Mouse (Mus musculus) left cerebral cortex, adult 2 months (tissue): ENCODE measurements at regions not wholly inside any gene's neighbourhood (a gene's known extent, or its start where the extent isn't known, plus 50 kb on each side); places are given as distances from the start of the nearest gene placed in this dataset.

Experiments used
- DNase-seq, 2 experiments: peaks; one replicate each; pipeline ENCODE4 v3.0.0; 2021 to 2022; ENCODE audit warnings: low spot score in 2 of 2, mixed read lengths in 1 of 2; ENCODE audit errors: extremely low spot score in 1 of 2
- H3K27ac ChIP-seq: fragments of 200-600 bp; 2 replicates; pipeline ENCODE4 v1.8.1; 2022
- H3K4me3 ChIP-seq: fragments of 200-600 bp; 2 replicates; pipeline ENCODE4 v1.8.1; 2022
- CTCF ChIP-seq: fragments of 200-600 bp; IDR thresholded peaks from 2 replicates; pipeline ENCODE4 v1.8.1; 2022; ENCODE audit warnings: antibody characterized with exemption, mild to moderate bottlenecking, moderate library complexity
- intact Hi-C: fragments of 180-260 bp; cut with DNase I; formaldehyde crosslinking; loops from one replicate; pipeline ENCODE4 v1.15.1; 2025

DNA sequence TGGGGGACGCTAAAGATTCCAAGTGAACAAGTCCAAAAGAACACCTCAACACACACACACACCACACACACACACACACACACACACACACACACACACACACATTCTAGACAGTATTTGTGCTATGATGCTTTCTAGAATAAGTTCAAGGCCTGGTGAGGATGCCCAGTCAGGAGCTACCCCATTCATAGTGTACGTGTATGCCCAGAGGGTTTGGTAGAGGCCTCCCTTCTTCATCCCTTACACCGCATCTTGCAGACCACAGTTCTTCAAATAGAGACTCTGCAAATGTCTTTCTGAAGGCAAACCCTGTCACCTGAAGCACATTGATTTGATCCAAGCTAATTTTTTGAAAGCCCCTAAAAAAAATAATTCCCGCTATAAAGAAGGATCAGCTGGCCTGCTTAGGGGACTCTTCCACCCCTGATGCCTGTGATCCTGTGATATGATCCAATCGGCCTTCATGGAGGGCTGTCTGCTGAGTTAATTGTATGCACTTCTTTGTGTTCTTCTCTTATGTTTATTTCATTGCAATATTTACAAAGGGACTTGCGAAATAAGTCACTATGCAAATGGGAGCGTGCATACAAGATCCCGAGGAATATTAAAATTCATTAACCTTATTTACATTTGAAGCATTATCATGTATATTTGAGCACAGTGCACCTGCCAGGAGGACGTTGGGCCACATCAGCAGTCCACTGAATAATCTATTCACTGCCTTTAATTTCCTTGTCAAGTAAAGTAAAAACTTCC, 103.8 kb downstream of the Rbm43 start:
- H3K4me3 ChIP-seq: no peak overlapping the region
- no peak for TF ChIP-seq CTCF
- intact Hi-C loops: loop anchor here (1.0 to 5.0 kb wide), 3 partner anchors 369 to 1525 kb away; partner anchors contain the start of gene Rnd3
- no peak overlapping the region for H3K27ac ChIP-seq
- DNase-seq: no peak

DNA sequence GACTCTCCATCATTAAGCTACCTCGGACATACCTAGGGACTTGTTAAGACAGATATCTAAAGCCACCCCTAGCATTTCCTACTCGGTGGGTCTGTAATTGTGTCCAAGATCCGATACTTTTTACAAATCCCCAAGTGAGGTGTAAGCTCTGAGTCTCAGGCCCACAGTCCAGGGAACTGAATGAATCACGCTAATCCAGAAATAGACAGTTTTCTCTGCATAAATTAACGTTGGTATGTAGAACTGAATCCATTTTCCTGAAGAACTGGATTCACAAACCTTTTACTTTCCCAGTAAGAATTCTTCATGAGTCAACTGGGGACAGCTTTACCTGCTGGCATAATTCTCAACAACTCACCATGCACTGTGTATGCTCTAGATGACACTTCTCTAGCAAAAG, 97.1 kb downstream of the Rbm43 start:
- DNase-seq: no peak

DNA sequence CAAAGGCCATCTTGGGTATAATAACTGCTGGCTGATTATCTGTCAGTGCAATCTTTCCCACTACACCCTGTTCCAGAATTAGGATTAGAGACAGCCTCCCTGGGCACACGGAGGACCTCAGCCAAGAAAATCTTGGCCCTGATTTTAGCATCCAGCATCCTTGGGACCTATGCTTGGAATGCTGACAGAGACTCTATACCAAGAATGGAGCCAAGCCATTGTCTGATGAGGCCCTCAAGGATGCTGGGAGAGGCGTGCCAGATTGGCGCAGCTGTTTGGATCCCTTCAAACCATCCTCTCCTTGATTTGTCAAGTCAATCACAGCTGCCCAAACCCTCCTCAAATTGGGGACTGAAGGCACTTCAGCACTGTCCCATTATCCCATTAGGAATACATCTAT, 94.2 kb downstream of the Rbm43 start:
- no peak for TF ChIP-seq CTCF

More for the DNA sequence above, 97.1 kb downstream of the Rbm43 start:
- no peak overlapping the region for H3K27ac ChIP-seq
- H3K4me3 ChIP-seq: no peak overlapping the region
- intact Hi-C loops: no loop called here
- TF ChIP-seq CTCF: no peak

DNA sequence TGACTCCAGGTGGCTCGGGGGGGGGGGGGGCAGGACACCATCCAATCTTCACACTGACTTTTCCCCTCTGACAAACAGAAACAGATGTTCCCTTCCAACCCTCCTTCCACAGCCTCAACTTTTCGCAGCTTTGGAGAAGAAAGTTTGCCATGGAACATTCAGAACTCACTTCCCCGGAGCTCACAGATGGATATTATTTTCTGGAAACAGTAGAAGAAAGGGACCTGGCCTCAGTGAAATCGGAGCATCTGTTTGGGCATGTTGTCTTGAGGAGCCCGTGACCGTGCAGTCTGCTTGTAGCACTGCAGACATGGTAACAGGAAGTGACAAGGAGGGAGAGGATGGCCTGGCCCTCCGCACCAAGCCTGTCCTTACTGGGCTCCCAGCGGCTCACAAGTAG, 90.1 kb downstream of the Rbm43 start:
- H3K27ac ChIP-seq: no peak overlapping the region
- no peak for DNase-seq
- intact Hi-C loops: no loop called here

More for the DNA sequence above, 94.2 kb downstream of the Rbm43 start:
- no peak overlapping the region for H3K27ac ChIP-seq
- DNase-seq: no peak
- intact Hi-C loops: no loop called here
- H3K4me3 ChIP-seq: no peak overlapping the region

DNA sequence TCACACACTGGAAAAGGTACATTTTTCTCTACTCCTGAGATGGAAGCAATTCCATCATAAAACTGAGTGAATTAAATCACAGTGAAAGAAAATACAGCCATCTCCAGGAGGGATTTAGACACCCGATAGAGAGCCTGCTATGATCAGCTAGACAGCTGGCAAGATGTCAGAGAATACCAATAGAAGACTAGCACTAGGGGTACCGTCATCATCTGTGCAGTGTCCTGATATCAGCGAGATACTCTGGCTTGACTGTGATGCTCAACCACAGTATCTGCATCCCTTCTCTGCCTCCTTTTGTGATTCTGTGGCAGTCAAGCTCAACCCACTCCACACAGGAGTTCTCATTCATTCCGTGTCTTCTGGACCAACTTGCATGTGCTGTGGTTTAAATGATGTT, 87.4 kb downstream of the Rbm43 start:
- H3K27ac ChIP-seq: no peak overlapping the region
- no peak for DNase-seq
- intact Hi-C loops: no loop called here
- no peak overlapping the region for H3K4me3 ChIP-seq
- no peak for TF ChIP-seq CTCF

More for the DNA sequence above, 90.1 kb downstream of the Rbm43 start:
- TF ChIP-seq CTCF: no peak
- H3K4me3 ChIP-seq: no peak overlapping the region

DNA sequence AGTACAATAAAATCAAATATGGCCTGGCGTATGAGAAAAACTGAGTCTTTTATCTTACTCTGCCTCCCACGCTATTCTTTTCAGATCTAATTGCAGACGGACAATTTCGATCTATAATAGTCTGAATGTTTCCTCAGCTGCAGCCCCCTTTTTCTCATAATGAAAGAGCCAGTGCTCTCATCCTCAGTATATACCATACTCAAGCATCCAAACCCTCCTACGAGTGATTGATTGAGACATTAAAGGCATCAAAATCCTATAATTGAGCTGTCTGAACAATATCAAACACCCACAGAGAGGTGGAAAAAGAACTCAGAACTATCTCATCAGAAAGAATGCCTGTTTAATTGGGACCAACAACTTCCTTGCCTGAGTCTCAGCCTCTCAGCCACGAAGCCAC, 87.0 kb downstream of the Rbm43 start:
- intact Hi-C loops: no loop called here
- Histone ChIP-seq H3K27ac (no peak overlapping the region), H3K4me3 (no peak overlapping the region)
- TF ChIP-seq CTCF: no peak
- DNase-seq: no peak

DNA sequence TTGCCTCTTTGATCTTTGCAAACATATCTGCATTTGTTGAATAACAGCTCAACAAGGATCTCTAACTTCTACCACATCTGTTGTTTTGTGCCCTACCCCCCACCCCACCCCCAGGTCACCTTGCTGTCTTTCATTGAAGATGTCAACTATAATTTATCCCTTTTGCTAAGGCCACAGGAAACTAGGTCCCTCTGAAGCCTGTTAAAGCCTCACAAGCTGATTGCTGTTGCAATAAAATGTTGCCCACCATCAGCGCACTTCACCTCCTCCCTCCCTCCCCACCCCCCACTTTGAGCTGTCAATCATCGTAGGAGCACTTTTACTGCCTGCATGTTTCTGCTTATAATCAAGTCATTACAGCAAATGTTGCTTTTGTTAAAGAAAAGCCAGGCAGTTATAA, 86.5 kb downstream of the Rbm43 start:
- no peak overlapping the region for H3K4me3 ChIP-seq
- H3K27ac ChIP-seq: no peak overlapping the region
- DNase-seq: no peak
- intact Hi-C loops: no loop called here
- no peak for TF ChIP-seq CTCF

DNA sequence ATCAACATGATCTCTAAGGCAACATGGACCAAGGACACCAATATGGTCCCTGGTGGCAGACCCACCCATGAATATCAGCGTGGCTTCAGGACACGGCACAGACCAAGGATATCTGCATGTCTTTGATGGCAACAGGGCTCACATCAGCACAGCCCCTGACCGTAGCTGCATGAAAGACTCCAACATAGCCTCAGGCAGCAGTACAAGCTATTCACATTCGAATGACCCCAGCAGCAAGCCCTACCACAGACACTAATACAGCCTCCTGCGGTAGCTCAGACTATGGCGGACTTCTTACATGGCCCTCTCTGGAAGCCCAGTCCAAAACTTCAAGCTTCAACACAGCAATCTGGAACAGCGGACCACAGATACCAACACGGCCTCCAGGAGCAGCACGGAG, 84.4 kb downstream of the Rbm43 start:
- Histone ChIP-seq H3K27ac (no peak overlapping the region), H3K4me3 (no peak overlapping the region)
- TF ChIP-seq CTCF: no peak
- intact Hi-C loops: no loop called here
- DNase-seq: no peak

DNA sequence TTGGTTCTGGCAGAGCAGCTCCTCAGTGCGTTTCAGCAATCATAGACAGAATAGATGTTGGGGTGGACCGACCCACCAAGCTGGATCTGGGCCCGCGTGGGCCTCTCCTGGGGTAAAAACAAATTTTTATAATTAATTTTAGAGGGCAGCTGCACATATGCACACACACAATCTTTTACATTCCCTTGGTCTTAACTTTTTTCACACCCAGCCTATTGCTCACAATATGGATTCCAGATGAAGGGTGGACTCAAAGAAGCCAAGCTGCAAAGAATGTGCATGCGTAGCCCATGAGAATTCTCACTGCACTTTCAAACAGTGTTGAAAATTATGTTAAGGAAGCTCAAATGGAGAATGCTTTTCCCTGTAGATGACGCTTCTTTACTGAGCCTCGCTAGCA, 83.3 kb downstream of the Rbm43 start:
- no peak overlapping the region for H3K4me3 ChIP-seq
- intact Hi-C loops: no loop called here
- H3K27ac ChIP-seq: no peak overlapping the region
- TF ChIP-seq CTCF: no peak
- no peak for DNase-seq

DNA sequence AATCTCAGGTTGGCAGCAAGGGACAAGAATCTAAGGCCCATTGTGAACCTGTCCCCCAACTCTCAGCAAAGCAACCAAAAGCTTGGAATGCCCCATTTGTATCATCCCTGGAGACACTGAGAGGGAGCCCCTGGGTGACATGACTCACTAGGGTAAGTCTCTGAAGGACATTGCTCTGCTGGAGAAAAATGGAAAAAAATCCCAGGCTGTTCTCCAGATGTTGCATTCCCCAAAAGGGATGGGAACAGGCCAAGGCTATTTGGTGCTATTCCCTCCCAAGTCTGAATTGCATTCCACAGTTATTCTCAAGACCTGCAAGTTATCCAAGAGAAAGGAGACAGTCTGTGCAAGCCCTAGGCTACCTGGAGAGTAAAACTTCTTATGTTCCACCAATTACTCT, 77.7 kb downstream of the Rbm43 start:
- intact Hi-C loops: no loop called here
- no peak for TF ChIP-seq CTCF
- no peak overlapping the region for H3K27ac ChIP-seq
- no peak for DNase-seq
- no peak overlapping the region for H3K4me3 ChIP-seq

DNA sequence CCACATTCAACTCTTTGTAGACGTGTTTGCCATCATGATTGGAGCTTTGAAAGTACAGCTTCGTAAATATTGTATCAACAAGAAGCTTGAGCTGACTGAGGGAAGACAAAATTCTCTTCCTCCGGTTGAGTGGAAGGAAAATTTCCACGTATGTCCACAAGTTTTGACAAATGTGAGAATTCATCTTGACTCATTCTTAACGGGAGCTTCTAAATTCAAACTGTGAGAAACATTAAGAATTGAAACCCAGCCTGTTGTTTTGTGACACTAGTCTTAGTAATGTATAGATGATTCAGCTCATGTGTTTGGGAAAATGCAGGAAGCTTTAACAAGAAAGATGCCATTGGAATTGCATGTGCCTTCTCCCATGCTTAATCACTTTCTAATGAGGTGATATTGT, 68.9 kb downstream of the Rbm43 start:
- no peak for TF ChIP-seq CTCF
- no peak for DNase-seq
- intact Hi-C loops: no loop called here
- Histone ChIP-seq H3K27ac (no peak overlapping the region), H3K4me3 (no peak overlapping the region)

DNA sequence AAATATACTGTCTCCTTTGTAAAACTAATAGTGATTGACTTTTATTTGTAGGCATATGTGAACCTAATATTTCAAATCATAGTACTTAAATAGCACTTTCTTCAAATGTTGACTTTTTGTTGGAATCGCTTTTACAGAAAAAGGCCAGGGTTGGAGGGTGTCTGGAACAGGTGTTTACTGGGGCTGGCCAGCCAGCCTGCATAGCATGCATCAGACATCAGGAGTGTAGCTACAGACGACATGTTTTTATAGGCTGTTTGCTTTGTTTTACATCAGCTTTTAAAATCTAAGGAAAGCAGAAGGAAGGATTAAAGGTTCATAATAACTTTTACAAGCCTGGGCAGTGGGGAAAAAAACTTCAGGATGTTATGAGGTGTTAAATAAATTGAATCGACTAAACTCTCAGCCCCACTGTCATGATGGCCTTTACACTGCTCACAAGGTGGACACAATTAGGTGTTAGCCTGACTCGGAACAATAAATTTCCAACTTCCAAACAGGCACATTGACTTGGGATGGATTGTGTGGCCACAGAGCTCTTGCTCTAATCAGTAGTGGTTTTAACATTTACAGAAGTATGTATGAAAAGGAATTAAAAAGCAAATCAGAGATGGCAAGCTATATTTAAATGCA, 66.0 kb downstream of the Rbm43 start:
- intact Hi-C loops: no loop called here
- DNase-seq: no peak
- Histone ChIP-seq H3K27ac (no peak overlapping the region), H3K4me3 (no peak overlapping the region)
- TF ChIP-seq CTCF: no peak

DNA sequence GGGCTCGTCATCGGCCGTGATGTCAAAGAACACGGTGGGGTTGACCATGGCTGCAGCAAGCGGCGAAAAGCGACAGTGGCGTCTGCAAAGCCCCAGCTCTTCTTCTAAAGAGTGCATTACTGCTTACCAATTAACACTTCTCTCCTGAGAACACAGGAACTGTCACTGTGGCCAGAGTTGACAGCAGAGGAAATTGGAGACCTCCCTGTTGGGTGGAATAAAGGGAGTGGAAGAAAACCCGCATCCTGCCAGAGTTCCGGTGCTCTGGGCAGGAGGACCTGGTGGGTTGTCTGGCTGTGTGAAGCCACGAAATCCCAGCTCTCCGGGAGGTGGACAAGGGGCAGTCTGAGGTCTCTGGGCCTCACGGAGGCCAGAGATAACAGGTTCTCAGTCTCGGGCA, 63.4 kb downstream of the Rbm43 start:
- H3K4me3 ChIP-seq: no peak overlapping the region
- no peak for TF ChIP-seq CTCF
- intact Hi-C loops: no loop called here
- no peak for DNase-seq
- H3K27ac ChIP-seq: no peak overlapping the region
